Mouse (Mus musculus) embryonic fibroblast, embryonic 13.5 days (primary cell): ENCODE data around the gene Sgf29.

Experiments used
- CTCF ChIP-seq: IDR thresholded peaks from 2 replicates; pipeline ENCODE4 v1.5.1; 2011; ENCODE audit warnings: mild to moderate bottlenecking, control low read depth, low read length, moderate library complexity, borderline replicate concordance; ENCODE audit not compliant: insufficient read depth
- POLR2A ChIP-seq: IDR thresholded peaks from 2 replicates; pipeline ENCODE4 v1.6.1; 2011; ENCODE audit warnings: low read depth, mild to moderate bottlenecking, control low read depth, low read length, moderate library complexity

- TF ChIP-seq CTCF (no peak), POLR2A (no peak)
Observed at GRCm38 (mm10) chr7:126667495-126668090, 18.5 kb downstream of the Sgf29 start.
